Mouse (Mus musculus) monocyte, adult 2 months (primary cell): ENCODE data around the gene Mcts2.

Experiments
- DNase-seq, 2 experiments: peaks; one replicate each; pipeline ENCODE4 v3.0.0; 2022; ENCODE audit warnings: low spot score in 2 of 2, low read depth in 1 of 2

Gene Mcts2

GRCm38 (mm10) chr2:152724332-152724723, 37.5 kb downstream of the Mcts2 start:
- no peak for DNase-seq

GRCm38 (mm10) chr2:152725178-152725750, 38.4 kb downstream of the Mcts2 start:
- DNase-seq, result no peak

GRCm38 (mm10) chr2:152726213-152726612, 39.4 kb downstream of the Mcts2 start:
- DNase-seq, result no peak

- no peak for DNase-seq
Observed at GRCm38 (mm10) chr2:152726751-152727335, 40.0 kb downstream of the Mcts2 start.

- DNase-seq, result no peak
Observed at GRCm38 (mm10) chr2:152727795-152728510, 41.1 kb downstream of the Mcts2 start.

- DNase-seq, result no peak
Observed at GRCm38 (mm10) chr2:152728594-152728993, 41.8 kb downstream of the Mcts2 start.

- no peak for DNase-seq
Observed at GRCm38 (mm10) chr2:152729013-152729635, 42.3 kb downstream of the Mcts2 start.

- DNase-seq, result no peak
Observed at GRCm38 (mm10) chr2:152729636-152730020, 42.8 kb downstream of the Mcts2 start.

- no peak for DNase-seq
Observed at GRCm38 (mm10) chr2:152733201-152733600, 46.4 kb downstream of the Mcts2 start.

GRCm38 (mm10) chr2:152734501-152734900, 47.7 kb downstream of the Mcts2 start:
- DNase-seq, result no peak

- peak; percentile 67 to 80 for DNase-seq
Observed at GRCm38 (mm10) chr2:152734984-152735383, 48.1 kb downstream of the Mcts2 start.

- DNase-seq, result peak; percentile 64 to 75
Observed at GRCm38 (mm10) chr2:152736090-152736601, 49.3 kb downstream of the Mcts2 start, which contains the start of gene Id1. Gene Id1, plus strand, starts transcription at chr2:152736251.

GRCm38 (mm10) chr2:152736748-152737147, 49.9 kb downstream of the Mcts2 start:
- no peak for DNase-seq
